Mouse (Mus musculus) bone marrow, adult 2 months (tissue): ENCODE data around the gene Mrpl52. TPM values are rescaled to one million over a fixed set of nuclear protein-coding genes. Genes with fewer than 3 reads are reported as not detected.

Experiments used
- H3K27ac ChIP-seq: fragments of 200-500 bp; 2 replicates; pipeline ENCODE4 v1.5.1; 2012; ENCODE audit warnings: low read depth, mild to moderate bottlenecking, control low read depth, inconsistent platforms, low read length; ENCODE audit not compliant: control insufficient read depth, poor library complexity, insufficient read depth
- H3K4me1 ChIP-seq: fragments of 200-500 bp; 2 replicates; pipeline ENCODE4 v1.6.1; 2011; ENCODE audit warnings: low read length; ENCODE audit not compliant: control insufficient read depth, insufficient read depth
- H3K4me3 ChIP-seq: fragments of 200-500 bp; replicated peaks from 2 replicates; pipeline ENCODE3; 2011; ENCODE audit warnings: mild to moderate bottlenecking, low read depth, low read length, control low read depth; ENCODE audit not compliant: control insufficient read depth
- CTCF ChIP-seq: fragments of 200-500 bp; IDR thresholded peaks from 2 replicates; pipeline ENCODE4 v1.5.1; 2011; ENCODE audit warnings: low read length, control low read depth; ENCODE audit not compliant: control insufficient read depth, insufficient read depth
- POLR2A ChIP-seq: fragments of 200-500 bp; IDR thresholded peaks from 2 replicates; pipeline ENCODE4 v1.6.1; 2011; ENCODE audit warnings: low read depth, mild to moderate bottlenecking, control low read depth, low read length, borderline replicate concordance; ENCODE audit not compliant: control insufficient read depth
- whole genome bisulfite sequencing: fragments of 180-500 bp; shearing (Covaris S2); methylation state at CpG from one replicate; pipeline ENCODE4 v1.1.7; 2018; 5-methylcytosine and 5-hydroxymethylcytosine counted together
- polyA plus RNA-seq: library from polyadenylated mRNA; stranded (reverse); fragments of >200 nt; gene quantifications from 2 replicates; pipeline ENCODE4 v1.2.4, GENCODE M21; 2011; ENCODE audit warnings: low replicate concordance; ENCODE audit not compliant: missing spikeins, insufficient read depth, insufficient read length

The Mrpl52 gene
- polyA plus RNA-seq, 1 experiment, result 169 TPM

DNA sequence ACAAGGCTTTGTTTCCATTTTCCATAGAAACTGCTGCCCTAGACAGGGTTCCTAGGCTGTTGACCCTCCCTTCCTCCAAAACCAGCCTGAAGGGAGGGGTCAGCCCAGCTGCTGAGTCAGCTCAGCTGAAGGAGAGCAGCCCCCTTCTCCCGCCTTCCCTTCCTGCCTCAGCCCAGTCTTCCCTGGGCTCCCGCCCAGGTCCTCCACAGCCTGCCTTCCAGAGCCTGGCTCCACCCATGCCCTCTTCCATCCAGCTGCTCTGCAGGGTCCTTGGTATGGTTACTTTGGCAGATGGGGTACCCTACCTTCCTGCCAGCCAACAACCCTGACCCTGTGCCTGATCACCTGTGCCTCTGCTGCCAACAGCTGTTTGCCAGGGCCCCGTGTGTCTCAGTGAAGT lies 16.5 kb downstream of the Mrpl52 start:
- TF ChIP-seq CTCF, result no peak
- TF ChIP-seq POLR2A, result no peak
- 41% methylated on average over 3 of the region's 3 CpGs for WGBS
- H3K27ac ChIP-seq, result peak overlapping the region; percentile 19; the same call in 1 of the 2 replicates
- H3K4me3 ChIP-seq, result no peak overlapping the region
- peaks cover 1% of the 10 kb centered on the region; the same call in 1 of the 2 replicates for H3K4me1 ChIP-seq

DNA sequence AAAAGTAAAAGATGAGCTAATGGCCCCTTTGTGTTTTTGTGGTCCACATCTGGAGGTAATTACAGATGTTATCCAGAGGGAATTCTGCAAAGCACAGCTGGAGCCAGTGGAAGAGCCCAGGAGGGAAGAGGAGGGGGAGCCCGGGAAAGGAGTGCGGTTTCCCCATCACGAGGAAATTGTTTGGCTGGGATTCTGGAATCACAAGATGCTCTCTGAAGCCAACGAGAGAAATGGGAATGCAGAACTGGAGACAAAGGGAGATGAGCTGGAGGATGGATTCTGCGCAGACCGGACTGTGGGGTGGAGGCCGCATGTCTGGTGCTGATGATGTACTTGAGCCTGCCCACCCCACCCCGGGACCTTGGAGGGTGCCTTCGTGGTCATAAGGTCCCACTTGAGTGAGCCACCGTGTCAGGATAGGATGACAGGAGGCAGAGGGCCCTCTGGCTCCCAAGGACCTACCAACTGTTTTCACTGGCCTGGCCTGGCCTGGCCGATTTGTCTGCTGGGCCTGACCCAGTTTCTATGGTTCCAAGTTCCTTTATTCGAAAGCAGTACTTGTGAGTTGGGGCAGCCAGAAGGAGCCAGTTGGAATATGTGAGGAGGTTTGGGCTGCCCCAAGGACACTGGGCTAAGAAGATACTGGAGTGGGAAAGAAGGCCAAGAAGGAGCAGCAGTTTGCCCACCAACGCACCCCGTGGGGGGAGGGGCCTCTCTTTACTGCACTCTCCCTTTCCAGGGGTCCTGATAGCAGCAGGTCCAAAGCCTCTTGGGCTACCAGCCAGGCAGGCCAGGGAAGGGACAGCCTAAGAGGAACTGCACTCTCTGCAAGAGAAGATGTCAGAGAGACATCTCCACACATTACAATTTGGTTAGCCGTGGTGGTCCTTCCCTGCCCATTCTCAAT lies 17.3 kb downstream of the Mrpl52 start:
- Histone ChIP-seq H3K4me3 (no peak overlapping the region), H3K4me1 (peaks cover 1% of the 10 kb centered on the region; the same call in 1 of the 2 replicates), H3K27ac (no peak overlapping the region)
- TF ChIP-seq POLR2A, result no peak
- TF ChIP-seq CTCF, result no peak
- 79% methylated on average over 15 of the region's 15 CpGs for WGBS

DNA sequence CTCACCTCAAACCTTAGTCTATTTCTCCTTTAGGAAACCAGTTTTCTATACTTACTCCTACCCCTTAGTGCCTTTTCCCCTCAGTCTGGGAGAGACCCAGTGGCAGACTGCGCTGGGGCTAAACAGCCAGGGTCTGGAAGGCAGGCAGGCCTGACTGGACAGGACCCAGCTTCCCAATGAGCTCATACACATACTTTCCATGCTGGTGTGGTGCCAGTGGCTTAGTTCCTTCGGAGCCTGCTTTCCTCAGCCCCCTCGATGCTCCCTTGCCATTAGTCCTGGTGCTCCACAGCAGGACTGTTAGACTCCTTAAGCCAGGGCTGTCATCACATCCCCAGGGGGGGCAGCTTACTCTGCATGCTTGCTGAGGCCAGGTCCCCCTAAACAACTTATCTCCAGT lies 18.8 kb downstream of the Mrpl52 start:
- TF ChIP-seq POLR2A, result no peak
- no peak for TF ChIP-seq CTCF
- no peak overlapping the region for H3K27ac ChIP-seq
- peaks cover 3% of the 10 kb centered on the region; the same call in 1 of the 2 replicates for H3K4me1 ChIP-seq
- 79% methylated on average over 3 of the region's 3 CpGs for whole genome bisulfite sequencing
- no peak overlapping the region for H3K4me3 ChIP-seq

DNA sequence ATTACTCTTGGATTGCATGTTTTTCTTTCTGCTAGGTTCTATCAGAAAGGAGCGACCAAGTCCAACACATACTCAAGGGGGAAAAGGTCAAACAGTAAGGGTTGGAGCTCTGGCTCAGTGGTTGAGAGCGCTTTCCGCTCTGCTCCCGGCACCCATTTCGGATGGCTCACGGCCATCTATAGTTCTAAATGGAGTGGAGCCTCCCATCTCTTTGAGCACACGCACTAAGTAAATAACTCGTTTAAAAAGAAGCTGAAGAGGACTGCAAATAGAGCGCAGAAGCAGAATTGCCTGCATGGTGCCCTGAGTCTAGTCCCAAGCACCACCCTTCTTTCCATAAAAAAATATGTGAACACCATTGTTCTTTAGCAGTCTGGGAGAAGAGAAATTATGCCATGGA lies 26.9 kb downstream of the Mrpl52 start:
- Histone ChIP-seq H3K27ac (no peak overlapping the region), H3K4me1 (peaks cover 1% of the 10 kb centered on the region; the same call in 1 of the 2 replicates), H3K4me3 (no peak overlapping the region)
- 89% methylated on average over 9 of the region's 9 CpGs for WGBS
- TF ChIP-seq POLR2A (no peak), CTCF (no peak)

DNA sequence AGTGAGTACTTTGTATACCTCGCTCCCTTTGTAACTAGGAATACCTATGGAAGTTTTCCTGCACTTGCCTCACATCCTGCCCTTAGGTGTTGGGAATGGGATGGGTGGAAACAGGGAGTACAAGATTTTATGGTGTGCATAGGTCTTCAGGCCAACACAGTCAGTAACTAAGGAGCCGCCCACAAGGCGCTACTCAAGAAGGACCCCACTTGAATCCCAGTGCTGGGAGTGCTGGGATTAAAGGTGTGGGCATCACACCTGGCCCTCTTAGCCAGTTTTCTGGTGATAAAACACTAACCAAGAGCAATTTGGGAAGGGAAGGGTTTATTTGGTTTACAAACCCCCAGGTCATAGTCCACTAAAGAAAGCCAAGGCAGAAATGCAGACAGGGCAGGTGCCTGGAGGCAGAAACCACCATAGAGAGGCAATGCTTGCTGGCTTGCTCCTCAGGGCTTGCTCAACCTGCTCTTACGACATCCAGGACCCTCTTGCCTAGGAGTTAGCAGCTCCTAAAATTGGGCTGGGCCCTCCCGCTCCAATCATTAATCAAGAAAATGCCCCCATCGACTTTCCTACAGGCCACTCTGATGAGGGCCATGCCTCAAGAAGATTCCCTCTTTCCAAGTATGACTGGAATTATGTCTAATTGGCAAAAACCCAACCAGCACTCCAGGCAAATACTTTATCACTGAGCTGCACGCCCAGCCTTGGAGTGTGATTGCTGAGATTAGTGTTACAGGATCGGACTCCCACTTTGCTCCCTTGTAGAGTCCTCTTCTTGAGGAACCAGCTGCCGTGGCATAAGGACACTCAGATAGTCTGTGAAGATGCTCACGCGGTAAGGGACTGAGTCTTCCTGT lies 28.2 kb downstream of the Mrpl52 start:
- no peaks in the 10 kb centered on the region for H3K4me1 ChIP-seq
- TF ChIP-seq POLR2A (no peak), CTCF (no peak)
- no peak overlapping the region for H3K4me3 ChIP-seq
- H3K27ac ChIP-seq, result no peak overlapping the region
- WGBS, result 73% methylated on average over 11 of the region's 11 CpGs

DNA sequence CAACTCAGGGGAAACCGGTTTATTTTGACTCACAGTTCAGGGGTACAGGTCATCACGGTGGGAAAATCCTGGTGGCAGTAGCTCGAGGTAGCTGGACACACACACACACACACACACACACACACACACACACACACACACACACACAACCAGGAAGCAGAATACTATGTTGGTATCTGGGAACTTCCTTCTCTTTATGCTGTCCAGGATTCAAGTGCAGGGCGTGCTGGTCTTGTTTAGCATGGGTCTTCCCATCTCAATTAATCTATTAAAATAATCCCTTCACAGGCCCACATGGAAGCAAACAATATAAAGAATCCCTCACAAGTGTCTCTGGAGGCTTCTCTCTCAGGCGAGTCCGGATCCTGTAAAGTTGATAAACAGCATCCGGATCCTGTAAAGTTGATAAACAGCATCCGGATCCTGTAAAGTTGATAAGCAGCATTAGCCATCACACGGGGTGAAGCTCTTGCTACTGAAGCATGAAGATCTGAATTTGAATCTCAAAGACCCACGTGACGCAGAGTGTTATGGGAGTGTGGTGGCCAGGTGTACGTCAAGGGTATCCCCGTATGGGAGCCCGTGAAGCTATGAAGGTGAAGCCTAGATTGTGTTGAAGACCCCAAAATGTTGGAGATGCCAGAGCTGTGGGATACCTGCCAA lies 31.3 kb downstream of the Mrpl52 start:
- Histone ChIP-seq H3K4me3 (no peak overlapping the region), H3K4me1 (peaks cover 1% of the 10 kb centered on the region; the same call in 1 of the 2 replicates), H3K27ac (no peak overlapping the region)
- TF ChIP-seq CTCF, result no peak
- no peak for TF ChIP-seq POLR2A
- WGBS, result 79% methylated on average over 14 of the region's 14 CpGs

DNA sequence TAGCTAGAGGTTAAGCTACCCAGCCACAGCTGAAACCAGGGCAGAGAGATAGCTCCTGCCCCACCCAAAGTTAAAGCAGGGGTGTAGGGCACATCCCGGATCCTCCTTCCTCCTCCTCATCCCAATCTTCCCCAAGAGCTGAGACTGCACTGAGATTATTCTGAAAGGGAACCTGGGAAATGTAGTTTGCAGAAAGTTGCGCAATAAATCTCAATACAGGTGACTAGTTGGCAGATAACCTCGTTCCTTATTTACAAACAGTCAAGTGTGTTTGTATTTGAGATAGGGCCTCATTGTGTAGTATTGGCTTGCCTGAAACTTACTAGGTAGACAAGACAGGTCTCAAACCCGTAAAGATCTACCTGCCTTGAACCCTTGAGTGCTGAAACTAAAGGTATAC lies 35.4 kb downstream of the Mrpl52 start:
- TF ChIP-seq CTCF, result no peak
- no peak for TF ChIP-seq POLR2A
- peaks cover 1% of the 10 kb centered on the region; the same call in 1 of the 2 replicates for H3K4me1 ChIP-seq
- WGBS, result 73% methylated on average over 4 of the region's 4 CpGs
- H3K4me3 ChIP-seq, result no peak overlapping the region
- no peak overlapping the region for H3K27ac ChIP-seq
